Mouse (Mus musculus) E14TG2a.4 (cell line): ENCODE measurements around the gene Ccnl2.

Experiments used
- CTCF ChIP-seq: conservative IDR thresholded peaks from 2 replicates; pipeline ENCODE4 v1.5.1; 2014; ENCODE audit warnings: low read length
- NANOG ChIP-seq: IDR thresholded peaks from 2 replicates; pipeline ENCODE4 v1.6.1; 2014; ENCODE audit warnings: borderline replicate concordance, low read length, mixed read lengths
- POU5F1 ChIP-seq: IDR thresholded peaks from 2 replicates; pipeline ENCODE4 v1.6.1; 2014; ENCODE audit warnings: low read length, borderline replicate concordance

DNA sequence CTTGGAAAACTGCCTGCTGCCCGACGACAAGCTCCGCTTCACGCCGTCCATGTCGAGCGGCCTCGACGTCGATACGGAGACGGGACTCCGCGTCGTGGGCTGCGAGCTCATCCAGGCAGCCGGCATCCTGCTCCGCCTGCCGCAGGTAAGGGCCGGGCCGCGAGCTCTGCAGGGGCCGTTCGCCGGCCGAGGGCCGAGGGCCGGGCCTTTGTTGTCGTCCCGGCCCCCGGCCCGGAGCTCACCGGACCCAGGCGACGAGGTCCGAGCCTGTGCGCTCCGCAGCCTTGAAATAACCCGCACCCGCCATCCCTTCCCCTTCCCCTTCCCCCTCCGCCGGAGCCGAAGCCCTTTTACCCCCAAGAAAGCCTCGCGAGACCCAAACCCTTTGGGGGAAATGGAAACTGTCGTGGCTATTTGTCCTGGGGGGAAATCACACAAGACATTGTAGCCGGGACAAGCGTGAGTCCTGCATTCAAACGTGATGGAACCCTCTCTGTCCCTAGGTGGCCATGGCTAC lies 434 bp downstream of the Ccnl2 start:
- TF ChIP-seq CTCF (no peak), NANOG (no peak), POU5F1 (no peak)
